Mouse (Mus musculus): Measurements from ENCODE around the gene Adgrg1.
A peak's percentile ranks its signal among the peaks of the same experiment; 100 is the strongest.

The Adgrg1 gene

DNA sequence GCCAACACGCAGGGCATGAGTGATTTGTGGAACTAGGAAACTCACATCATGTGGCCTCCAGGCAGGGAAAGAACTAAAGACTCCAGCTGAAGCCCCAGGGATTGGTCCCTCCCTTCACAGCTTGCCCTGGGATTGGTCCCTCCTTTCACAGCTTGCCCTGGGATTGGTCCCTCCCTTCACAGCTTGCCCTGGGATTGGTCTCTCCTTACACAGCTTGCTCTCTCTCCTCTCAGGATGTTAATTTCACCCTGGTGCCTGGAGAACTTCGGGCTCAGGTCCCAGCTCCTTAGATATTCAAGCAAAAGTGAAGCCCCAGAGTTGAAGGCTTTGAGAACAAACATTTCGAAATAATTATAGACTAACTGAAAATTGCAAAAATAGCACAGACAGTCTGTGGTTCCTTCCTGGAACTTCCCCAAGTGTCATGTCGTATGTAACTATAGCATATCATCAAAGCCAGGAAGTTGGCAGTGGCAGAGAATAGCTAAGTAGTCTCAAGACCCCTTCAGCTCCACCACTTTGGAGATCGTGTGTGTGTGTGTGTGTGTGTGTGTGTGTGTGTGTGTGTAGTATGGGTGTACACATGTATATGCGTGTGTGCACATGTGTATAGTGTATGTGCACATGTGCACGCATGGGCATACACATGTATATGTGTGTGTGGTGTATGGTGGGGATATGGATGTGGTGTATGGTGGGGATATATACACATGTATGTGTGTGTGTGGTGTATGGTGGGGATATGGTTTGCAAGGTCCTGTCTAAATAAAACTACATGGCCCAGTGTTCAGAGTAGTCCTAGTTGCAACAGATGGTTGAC lies 62.8 kb downstream of the Adgrg1 start:
- DNase-seq (ENCODE audit: low spot score in 2 of 2), result peak in 1 of 2 experiments; percentile 36

DNA sequence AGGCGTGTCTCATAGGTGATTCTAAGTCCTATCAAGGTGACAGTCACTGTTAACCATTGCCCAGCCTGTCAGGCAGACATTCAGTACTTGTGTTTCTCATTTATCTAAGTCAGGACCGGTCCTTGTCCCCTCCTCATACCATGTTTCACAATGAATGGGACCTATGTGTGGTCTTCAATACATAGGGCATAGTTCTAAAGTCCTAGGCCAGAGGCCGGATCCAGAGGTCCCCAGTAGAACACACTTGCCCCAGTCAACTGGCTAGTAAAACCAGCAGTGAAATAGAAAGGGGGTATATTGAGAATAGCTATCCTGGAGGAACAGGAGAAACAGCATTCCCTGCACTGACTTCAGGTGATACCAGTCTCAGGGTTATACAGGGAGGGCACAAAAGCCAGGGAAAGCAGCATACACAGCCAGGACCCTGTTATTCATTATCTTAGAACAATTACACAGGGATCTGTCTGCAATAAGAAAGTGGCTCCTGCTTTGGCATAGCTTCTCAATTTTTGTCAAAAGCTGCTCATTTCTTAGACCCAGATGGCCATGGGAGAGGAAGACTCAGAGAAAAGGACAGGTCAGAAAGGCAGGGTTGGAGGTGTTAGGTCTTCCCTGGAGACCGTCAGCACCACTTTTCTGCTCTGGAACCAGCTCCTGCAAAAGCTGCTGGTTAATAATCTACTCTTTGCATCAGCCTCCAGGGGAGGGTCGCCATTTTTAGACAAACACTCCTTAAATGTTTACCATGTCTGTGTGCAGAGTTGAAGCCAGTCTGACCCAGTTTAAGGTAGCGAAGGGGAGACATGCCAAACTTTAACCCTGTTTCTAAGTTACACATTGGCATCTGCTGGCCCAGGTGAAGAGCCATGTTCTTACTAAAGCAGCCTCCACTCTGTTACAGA lies 67.6 kb downstream of the Adgrg1 start:
- DNase-seq (ENCODE audit: low spot score in 2 of 2), result no peak

DNA sequence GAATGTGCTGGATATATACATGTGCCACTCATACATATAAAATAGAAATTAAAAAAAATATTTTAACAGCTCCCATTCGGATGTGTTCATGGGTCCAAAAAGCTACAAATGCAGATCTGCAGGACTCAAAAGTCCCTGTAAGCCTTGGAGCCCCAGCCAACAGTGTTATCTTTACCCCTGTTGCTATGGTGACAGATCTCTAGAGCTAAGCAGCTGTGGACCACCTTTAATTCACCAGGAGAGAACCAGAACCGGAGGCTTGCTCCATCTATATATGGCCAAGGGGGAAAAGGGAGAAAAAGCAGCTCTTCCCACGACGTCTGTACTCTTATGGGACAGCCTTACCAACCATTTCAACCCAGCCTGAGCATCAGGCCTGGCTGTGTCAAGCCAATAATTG lies 70.3 kb downstream of the Adgrg1 start:
- DNase-seq (ENCODE audit: low spot score in 2 of 2), result no peak

DNA sequence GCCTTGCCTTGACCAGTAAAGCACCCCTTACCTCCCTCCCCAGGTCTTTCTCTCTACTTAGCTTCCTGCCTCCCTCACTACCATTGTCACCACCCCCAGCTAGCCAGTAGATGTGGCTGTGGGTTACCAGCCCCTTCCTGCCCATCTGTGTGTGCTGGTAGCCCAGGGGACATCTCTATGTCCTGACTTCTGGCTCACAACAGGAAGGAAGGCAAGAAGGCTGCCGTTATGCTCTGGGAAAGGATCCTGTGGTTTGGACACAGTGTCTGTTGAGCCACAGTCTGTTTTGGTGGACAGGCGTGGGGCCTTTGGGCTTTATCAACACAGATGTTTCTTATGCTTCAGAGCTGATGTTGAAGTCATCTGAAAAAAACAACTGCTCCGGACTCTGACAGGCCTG lies 72.4 kb downstream of the Adgrg1 start:
- DNase-seq (ENCODE audit: low spot score in 2 of 2), result no peak

DNA sequence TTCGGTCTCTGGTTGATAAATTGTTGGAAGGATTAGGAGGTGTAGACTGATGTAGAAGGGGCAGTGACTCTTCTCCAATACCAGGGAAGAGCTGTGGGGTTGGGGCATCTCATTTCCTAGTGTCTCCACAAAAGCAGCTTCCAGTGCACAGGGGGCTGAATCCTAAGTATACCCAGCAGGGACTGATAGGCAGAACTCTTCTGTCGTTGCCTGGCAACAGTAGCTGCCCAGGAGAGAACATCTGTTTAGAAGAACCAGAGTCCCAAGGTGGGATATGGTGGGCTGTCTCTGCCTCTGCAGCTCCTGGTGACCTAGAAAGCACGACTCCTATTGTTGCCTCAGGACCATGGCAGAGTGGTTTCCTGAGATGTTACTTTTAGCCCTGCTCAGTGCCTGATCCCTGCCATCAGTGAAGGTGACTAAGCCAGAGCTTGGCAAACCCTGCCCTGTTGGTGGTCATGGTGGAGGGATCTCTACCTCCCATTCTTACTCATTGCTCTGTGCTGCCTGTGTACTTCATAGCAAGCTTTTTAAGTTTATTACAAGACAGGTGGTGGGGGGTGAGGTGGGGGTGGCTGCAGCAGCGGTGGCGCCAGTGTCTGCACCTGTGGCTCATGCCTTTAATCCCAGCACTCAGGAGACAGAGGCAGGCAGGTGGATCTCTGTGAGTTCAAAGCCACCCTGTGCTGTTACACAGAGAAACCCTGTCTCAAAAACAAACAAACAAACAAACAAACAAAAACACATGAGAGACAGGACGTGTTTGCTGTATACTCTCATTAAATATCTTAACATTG lies 73.5 kb downstream of the Adgrg1 start:
- DNase-seq (ENCODE audit: low spot score in 2 of 2), result no peak

DNA sequence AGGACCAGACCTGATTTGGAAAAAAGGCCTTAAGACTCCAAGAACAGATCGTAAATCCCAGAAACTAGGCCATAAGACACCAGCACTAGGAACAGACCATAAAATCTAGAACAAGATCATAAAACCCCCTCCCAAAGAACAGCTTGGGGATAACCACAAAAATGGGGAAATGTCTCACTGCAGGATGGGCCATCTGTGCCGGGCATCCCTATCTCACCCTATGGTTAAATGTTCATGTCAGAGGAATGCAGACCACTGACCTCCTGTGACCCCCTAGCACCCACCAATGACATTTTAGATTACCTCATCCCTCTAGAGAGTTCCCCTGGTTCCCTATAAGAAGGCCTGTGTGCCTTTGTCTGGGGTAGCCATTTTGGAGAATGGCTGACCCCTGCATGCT lies 75.1 kb downstream of the Adgrg1 start:
- no peak for DNase-seq (ENCODE audit: low spot score in 2 of 2)

DNA sequence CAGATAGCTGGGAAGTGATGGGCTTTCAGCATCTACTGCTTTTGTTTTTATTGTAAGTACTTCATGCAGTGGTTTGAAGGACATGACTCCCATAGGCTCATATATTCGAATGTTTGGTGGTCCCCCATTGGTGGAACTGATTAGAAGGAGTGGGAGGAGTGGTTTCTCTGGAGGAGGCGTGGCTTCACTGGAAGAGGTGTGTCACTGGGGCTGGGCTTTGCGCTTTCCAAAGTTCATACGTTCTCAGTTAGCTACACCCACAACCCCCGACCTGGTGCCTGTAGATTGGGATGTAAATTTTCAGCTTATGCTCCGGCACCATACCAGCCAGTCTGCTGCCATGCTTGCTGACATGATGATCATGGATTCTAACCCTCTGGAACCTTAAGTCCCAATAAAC lies 79.9 kb downstream of the Adgrg1 start:
- DNase-seq (ENCODE audit: low spot score in 2 of 2), result no peak

DNA sequence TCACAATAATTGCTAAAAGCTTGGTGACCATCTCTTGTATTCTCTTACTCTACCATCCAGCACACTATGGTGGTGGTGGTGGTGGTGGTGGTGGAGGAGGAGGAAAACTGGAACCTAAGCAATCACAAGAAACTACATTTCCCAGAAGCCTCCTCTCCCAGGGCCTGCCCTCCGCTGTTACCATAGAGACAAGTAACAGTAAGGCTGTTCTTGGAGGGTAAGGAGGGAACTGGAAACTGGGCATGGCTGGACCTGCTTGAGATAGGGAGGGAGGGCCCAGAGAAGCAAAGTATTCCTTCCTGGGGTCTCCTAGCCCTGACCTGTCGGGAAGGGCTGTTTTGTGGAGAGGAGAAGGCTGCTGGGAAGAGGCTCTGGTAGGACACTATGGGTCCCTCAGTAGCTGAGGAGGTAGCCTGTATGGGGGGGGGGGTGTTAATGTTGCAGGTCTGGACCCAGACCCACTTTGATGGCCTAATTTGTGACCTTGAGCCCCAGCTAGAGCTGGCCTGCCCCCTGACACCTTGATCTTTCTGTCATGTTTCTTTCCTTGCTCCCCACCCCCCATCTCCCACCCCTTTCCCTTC lies 80.5 kb downstream of the Adgrg1 start, which contains the start of gene Drc7:
Drc7 (plus strand) TSS at position 177 of the 584 bp plus-strand sequence.
- DNase-seq (ENCODE audit: low spot score in 2 of 2), result no peak

DNA sequence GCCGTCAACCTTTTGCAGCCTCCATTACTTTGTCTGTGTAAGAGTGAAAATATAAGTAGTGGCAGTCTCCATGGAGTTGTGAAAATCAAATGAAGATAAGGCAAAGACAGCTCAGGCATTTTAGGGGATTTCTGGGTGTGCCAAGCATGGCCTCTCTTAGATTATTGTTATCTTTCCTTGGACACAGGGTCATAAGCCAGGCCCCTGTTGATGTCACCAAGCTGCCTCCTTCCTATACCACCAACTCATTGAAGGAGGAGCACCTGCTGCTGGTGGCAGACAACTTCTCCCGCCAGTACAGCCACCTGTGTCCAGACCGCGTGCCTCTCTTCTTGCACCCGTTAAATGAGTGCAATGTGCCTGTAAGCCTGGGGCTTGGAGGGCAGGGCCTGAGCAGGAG lies 81.9 kb downstream of the Adgrg1 start:
- DNase-seq (ENCODE audit: low spot score in 2 of 2), result no peak

DNA sequence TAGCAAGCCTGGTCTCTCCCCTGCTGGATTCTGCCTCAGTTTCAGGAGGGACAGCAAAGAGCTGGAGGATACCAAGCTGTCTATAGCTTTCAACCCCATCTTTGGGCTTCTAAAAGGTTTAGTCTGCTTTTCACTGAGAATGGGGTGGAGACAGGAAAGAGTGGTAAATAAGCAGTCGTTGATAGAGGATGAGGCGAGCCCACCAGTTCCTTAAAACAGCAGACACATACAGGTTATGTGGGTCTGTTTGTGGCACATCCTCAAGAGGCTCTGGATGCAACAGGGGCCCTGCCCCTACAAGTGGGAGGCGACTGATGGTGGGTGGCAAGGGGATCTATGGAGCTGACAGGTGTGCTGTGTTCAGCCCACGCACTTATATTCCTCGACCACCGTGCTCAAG lies 84.1 kb downstream of the Adgrg1 start:
- no peak for DNase-seq (ENCODE audit: low spot score in 2 of 2)

DNA sequence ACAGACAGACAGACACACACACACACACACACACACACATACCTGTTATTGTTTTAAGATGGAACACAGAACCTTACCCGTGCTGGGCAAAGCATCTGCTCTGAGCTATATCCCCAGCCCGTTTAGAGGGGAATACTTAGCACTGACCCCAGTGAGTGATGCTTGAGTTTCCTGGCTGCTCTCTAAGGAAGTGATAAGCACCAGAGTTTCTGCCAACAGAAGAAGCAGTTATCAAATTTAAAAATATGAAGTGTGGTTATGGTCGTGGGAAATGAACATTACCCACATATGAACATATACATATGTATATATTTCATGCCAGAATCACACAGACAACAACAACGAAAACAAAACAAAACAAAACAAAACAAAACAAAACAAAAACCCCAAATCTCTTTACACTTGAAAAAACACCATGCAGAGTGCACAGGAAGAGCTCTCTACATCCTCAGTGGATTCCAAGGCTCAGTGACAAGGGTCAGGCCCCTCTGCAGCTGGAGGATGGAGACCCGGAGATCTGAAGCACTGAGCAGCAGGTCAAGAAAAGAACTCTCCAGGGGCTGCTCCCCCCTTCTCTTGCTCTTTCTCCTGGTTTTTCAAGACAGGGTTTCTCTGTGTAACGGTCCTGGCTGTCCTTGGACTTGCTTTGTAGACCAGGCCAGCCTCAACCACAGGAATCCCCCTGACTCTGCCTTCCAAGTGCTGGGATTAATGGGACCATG lies 85.4 kb downstream of the Adgrg1 start:
- no peak for DNase-seq (ENCODE audit: low spot score in 2 of 2)

Measured in urinary bladder, postnatal 36 days (tissue).